Mouse (Mus musculus): ENCODE measurements around the gene Fam76b. TPM values are rescaled to one million over a fixed set of nuclear protein-coding genes. Genes with fewer than 3 reads are reported as not detected.

Gene Fam76b
- total RNA-seq, 1 experiment, result 21.7 TPM

DNA sequence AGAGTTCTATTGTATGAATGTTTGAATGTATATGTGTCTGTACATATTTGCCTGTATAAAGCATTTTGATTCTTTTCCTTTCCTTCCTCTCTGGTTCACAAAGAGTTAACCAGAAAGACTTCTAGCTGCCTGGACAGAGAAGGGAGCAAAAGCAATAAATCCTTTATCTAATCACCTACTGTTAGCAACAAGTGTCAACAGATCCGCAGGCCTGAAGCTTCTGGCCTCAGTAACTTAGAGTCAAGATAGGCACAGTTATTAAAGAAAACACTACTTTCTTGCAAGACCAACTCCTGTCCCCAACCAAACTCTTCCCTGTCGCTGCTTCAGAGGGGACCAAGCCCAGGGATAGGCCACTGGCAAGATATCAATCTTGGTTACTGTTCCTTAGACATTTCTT, 55.0 kb downstream of the Fam76b start:
- no peak overlapping the region for H3K9ac ChIP-seq (ENCODE audit: insufficient read depth, low read depth, low read length, poor library complexity, severe bottlenecking)
- no peaks in the 10 kb centered on the region for H3K36me3 ChIP-seq (ENCODE audit: control insufficient read depth, insufficient read depth, low read length, poor library complexity, severe bottlenecking)
- in situ Hi-C loops (cut with MboI; ENCODE audit: low sequenced_read_pairs in 2 of 2, unreplicated experiment in 2 of 2), result loop anchor here (10.0 kb wide), 1 partner anchor 462 kb away; no protein-coding TSS in a partner anchor
- TF ChIP-seq ZC3H11A (IDR thresholded peaks at IDR 0.05; ENCODE audit: borderline replicate concordance, low read depth, low read length), result no peak
- no peak for TF ChIP-seq CHD2 (IDR thresholded peaks at IDR 0.05; ENCODE audit: low read depth, low read length)
- no peak for TF ChIP-seq ZNF384 (IDR thresholded peaks at IDR 0.05; ENCODE audit: low read depth, low read length)
- no peak for TF ChIP-seq MAFK (IDR thresholded peaks at IDR 0.05; ENCODE audit: insufficient read depth, low read depth, low read length)
- TF ChIP-seq HCFC1 (IDR thresholded peaks at IDR 0.05; ENCODE audit: borderline replicate concordance, insufficient read depth, low read length), result no peak
- no peak overlapping the region for H3K27ac ChIP-seq (ENCODE audit: insufficient read depth, low read depth, low read length, poor library complexity, severe bottlenecking)
- no peak for DNase-seq (ENCODE audit: low read depth, low spot score)
- no peaks in the 10 kb centered on the region for H3K4me1 ChIP-seq (ENCODE audit: control insufficient read depth in 2 of 2, insufficient read depth in 2 of 2, low read length in 2 of 2, poor library complexity in 1 of 2)
- no peak overlapping the region for H3K4me3 ChIP-seq (ENCODE audit: insufficient read depth in 1 of 2, low read depth in 1 of 2, low read length in 2 of 2, poor library complexity in 1 of 2, severe bottlenecking in 1 of 2)
- H3K9me3 ChIP-seq (ENCODE audit: control insufficient read depth, insufficient read depth, low read depth, low read length), result no peaks in the 10 kb centered on the region

GRCm38 (mm10) chr9:13888981-13889380, 61.5 kb downstream of the Fam76b start:
- no peak for DNase-seq (ENCODE audit: low read depth, low spot score)
- Histone ChIP-seq H3K9ac (ENCODE audit: insufficient read depth, low read depth, low read length, poor library complexity, severe bottlenecking) (no peak overlapping the region), H3K4me1 (ENCODE audit: control insufficient read depth in 2 of 2, insufficient read depth in 2 of 2, low read length in 2 of 2, poor library complexity in 1 of 2) (no peaks in the 10 kb centered on the region), H3K36me3 (ENCODE audit: control insufficient read depth, insufficient read depth, low read length, poor library complexity, severe bottlenecking) (no peaks in the 10 kb centered on the region), H3K27ac (ENCODE audit: insufficient read depth, low read depth, low read length, poor library complexity, severe bottlenecking) (no peak overlapping the region), H3K4me3 (ENCODE audit: insufficient read depth in 1 of 2, low read depth in 1 of 2, low read length in 2 of 2, poor library complexity in 1 of 2, severe bottlenecking in 1 of 2) (no peak overlapping the region), H3K9me3 (ENCODE audit: control insufficient read depth, insufficient read depth, low read depth, low read length) (no peaks in the 10 kb centered on the region)
- TF ChIP-seq MAFK (IDR thresholded peaks at IDR 0.05; ENCODE audit: insufficient read depth, low read depth, low read length) (no peak), HCFC1 (IDR thresholded peaks at IDR 0.05; ENCODE audit: borderline replicate concordance, insufficient read depth, low read length) (no peak), ZNF384 (IDR thresholded peaks at IDR 0.05; ENCODE audit: low read depth, low read length) (no peak), ZC3H11A (IDR thresholded peaks at IDR 0.05; ENCODE audit: borderline replicate concordance, low read depth, low read length) (no peak), CHD2 (IDR thresholded peaks at IDR 0.05; ENCODE audit: low read depth, low read length) (no peak)
- in situ Hi-C loops (cut with MboI; ENCODE audit: low sequenced_read_pairs in 2 of 2, unreplicated experiment in 2 of 2), result loop anchor here (10.0 kb wide), 1 partner anchor 456 kb away; no protein-coding TSS in a partner anchor

DNA sequence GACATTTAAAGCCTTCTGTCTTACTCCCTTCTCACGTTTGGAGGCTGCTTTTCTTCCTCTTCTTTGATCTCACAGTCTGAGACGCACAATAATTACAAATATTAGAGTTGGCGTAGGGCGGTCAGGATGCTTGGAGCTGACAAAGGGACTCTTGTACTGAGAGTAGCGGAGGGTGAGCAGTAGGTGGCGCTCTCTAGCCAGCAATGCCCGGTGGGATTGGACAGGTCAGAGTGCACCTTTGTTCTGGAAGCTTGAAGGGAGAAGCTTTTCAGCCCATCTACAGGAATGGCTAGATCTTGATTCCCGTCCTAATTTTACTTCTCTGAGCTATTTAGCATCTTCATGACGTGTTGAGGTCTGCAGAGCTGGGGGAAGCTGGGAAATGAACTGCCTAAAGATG, 62.1 kb downstream of the Fam76b start:
- H3K36me3 ChIP-seq (ENCODE audit: control insufficient read depth, insufficient read depth, low read length, poor library complexity, severe bottlenecking), result no peaks in the 10 kb centered on the region

DNA sequence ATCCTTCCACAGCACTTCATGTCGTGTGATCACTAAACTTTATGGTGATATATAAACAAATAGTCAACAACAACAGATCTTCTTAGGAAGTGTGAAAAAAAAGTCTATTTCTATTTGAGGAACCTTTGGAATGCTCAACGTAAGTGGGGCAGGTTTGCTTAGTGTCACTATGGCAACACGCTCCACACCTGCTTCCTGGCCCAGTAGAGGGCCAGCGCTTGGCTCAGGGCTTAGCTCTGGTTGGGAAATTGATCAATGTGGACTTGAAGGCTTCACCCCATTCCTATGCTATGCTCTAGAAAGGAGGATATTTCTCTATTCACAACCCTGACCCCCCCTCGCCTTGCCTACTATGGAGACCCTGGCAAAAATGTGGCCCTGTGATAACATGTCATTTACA, 62.7 kb downstream of the Fam76b start:
- DNase-seq (ENCODE audit: low read depth, low spot score), result no peak
- TF ChIP-seq MAFK (IDR thresholded peaks at IDR 0.05; ENCODE audit: insufficient read depth, low read depth, low read length), result no peak
- no peak for TF ChIP-seq ZNF384 (IDR thresholded peaks at IDR 0.05; ENCODE audit: low read depth, low read length)
- TF ChIP-seq ZC3H11A (IDR thresholded peaks at IDR 0.05; ENCODE audit: borderline replicate concordance, low read depth, low read length), result no peak
- no peak for TF ChIP-seq HCFC1 (IDR thresholded peaks at IDR 0.05; ENCODE audit: borderline replicate concordance, insufficient read depth, low read length)
- TF ChIP-seq CHD2 (IDR thresholded peaks at IDR 0.05; ENCODE audit: low read depth, low read length), result no peak
- Histone ChIP-seq H3K9ac (ENCODE audit: insufficient read depth, low read depth, low read length, poor library complexity, severe bottlenecking) (no peak overlapping the region), H3K4me1 (ENCODE audit: control insufficient read depth in 2 of 2, insufficient read depth in 2 of 2, low read length in 2 of 2, poor library complexity in 1 of 2) (no peaks in the 10 kb centered on the region), H3K9me3 (ENCODE audit: control insufficient read depth, insufficient read depth, low read depth, low read length) (no peaks in the 10 kb centered on the region), H3K4me3 (ENCODE audit: insufficient read depth in 1 of 2, low read depth in 1 of 2, low read length in 2 of 2, poor library complexity in 1 of 2, severe bottlenecking in 1 of 2) (no peak overlapping the region), H3K36me3 (ENCODE audit: control insufficient read depth, insufficient read depth, low read length, poor library complexity, severe bottlenecking) (no peaks in the 10 kb centered on the region), H3K27ac (ENCODE audit: insufficient read depth, low read depth, low read length, poor library complexity, severe bottlenecking) (no peak overlapping the region)
- in situ Hi-C loops (cut with MboI; ENCODE audit: low sequenced_read_pairs in 2 of 2, unreplicated experiment in 2 of 2), result no loop called here

More for the DNA sequence above, 62.1 kb downstream of the Fam76b start:
- in situ Hi-C loops (cut with MboI; ENCODE audit: low sequenced_read_pairs in 2 of 2, unreplicated experiment in 2 of 2), result loop anchor here (10.0 kb wide), 1 partner anchor 455 kb away; no protein-coding TSS in a partner anchor
- no peak overlapping the region for H3K4me3 ChIP-seq (ENCODE audit: insufficient read depth in 1 of 2, low read depth in 1 of 2, low read length in 2 of 2, poor library complexity in 1 of 2, severe bottlenecking in 1 of 2)
- DNase-seq (ENCODE audit: low read depth, low spot score), result peak; percentile 54
- no peaks in the 10 kb centered on the region for H3K4me1 ChIP-seq (ENCODE audit: control insufficient read depth in 2 of 2, insufficient read depth in 2 of 2, low read length in 2 of 2, poor library complexity in 1 of 2)
- H3K27ac ChIP-seq (ENCODE audit: insufficient read depth, low read depth, low read length, poor library complexity, severe bottlenecking), result no peak overlapping the region
- TF ChIP-seq ZNF384 (IDR thresholded peaks at IDR 0.05; ENCODE audit: low read depth, low read length) (no peak), HCFC1 (IDR thresholded peaks at IDR 0.05; ENCODE audit: borderline replicate concordance, insufficient read depth, low read length) (no peak), MAFK (IDR thresholded peaks at IDR 0.05; ENCODE audit: insufficient read depth, low read depth, low read length) (no peak), ZC3H11A (IDR thresholded peaks at IDR 0.05; ENCODE audit: borderline replicate concordance, low read depth, low read length) (peak; percentile 95), CHD2 (IDR thresholded peaks at IDR 0.05; ENCODE audit: low read depth, low read length) (no peak)
- H3K9me3 ChIP-seq (ENCODE audit: control insufficient read depth, insufficient read depth, low read depth, low read length), result no peaks in the 10 kb centered on the region
- H3K9ac ChIP-seq (ENCODE audit: insufficient read depth, low read depth, low read length, poor library complexity, severe bottlenecking), result no peak overlapping the region

DNA sequence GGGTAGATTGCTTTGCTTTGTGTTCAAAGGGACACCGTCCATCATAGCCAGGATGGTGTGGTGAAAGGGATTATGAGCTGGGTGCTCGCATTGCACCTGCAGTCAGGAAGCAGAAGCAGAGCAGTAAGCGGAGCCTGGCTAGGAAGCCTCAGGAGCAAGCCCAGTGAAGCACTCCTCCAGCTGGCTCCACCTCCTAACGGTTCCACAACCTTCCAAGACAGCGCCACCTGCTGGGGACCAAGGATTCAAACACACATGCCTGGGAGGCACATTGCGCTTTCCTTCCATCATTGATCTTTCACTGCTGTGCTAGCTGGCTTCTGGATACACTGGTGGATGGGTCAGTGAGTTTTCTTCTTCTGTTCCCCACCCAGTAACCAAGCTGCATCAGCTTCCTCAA, 64.4 kb downstream of the Fam76b start:
- peak; percentile 13 for DNase-seq (ENCODE audit: low read depth, low spot score)
- no peak overlapping the region for H3K9ac ChIP-seq (ENCODE audit: insufficient read depth, low read depth, low read length, poor library complexity, severe bottlenecking)
- in situ Hi-C loops (cut with MboI; ENCODE audit: low sequenced_read_pairs in 2 of 2, unreplicated experiment in 2 of 2), result no loop called here
- H3K4me3 ChIP-seq (ENCODE audit: insufficient read depth in 1 of 2, low read depth in 1 of 2, low read length in 2 of 2, poor library complexity in 1 of 2, severe bottlenecking in 1 of 2), result no peak overlapping the region
- H3K4me1 ChIP-seq (ENCODE audit: control insufficient read depth in 2 of 2, insufficient read depth in 2 of 2, low read length in 2 of 2, poor library complexity in 1 of 2), result no peaks in the 10 kb centered on the region
- no peaks in the 10 kb centered on the region for H3K9me3 ChIP-seq (ENCODE audit: control insufficient read depth, insufficient read depth, low read depth, low read length)
- no peaks in the 10 kb centered on the region for H3K36me3 ChIP-seq (ENCODE audit: control insufficient read depth, insufficient read depth, low read length, poor library complexity, severe bottlenecking)
- TF ChIP-seq CHD2 (IDR thresholded peaks at IDR 0.05; ENCODE audit: low read depth, low read length) (no peak), MAFK (IDR thresholded peaks at IDR 0.05; ENCODE audit: insufficient read depth, low read depth, low read length) (no peak), ZC3H11A (IDR thresholded peaks at IDR 0.05; ENCODE audit: borderline replicate concordance, low read depth, low read length) (no peak), HCFC1 (IDR thresholded peaks at IDR 0.05; ENCODE audit: borderline replicate concordance, insufficient read depth, low read length) (no peak), ZNF384 (IDR thresholded peaks at IDR 0.05; ENCODE audit: low read depth, low read length) (no peak)
- H3K27ac ChIP-seq (ENCODE audit: insufficient read depth, low read depth, low read length, poor library complexity, severe bottlenecking), result no peak overlapping the region

All from ES-E14 (cell line).